Mouse (Mus musculus) embryonic facial prominence, embryonic 12.5 days (tissue): Measurements from ENCODE around the gene Lrrc4b. TPM values are rescaled to one million over a fixed set of nuclear protein-coding genes. Genes with fewer than 3 reads are reported as not detected.

Experiments used
- ATAC-seq: fragments of 200-750 bp; cut with Nextera tagmentation; 2 replicates; pipeline ENCODE4 v1.8.0; 2017; ENCODE audit not compliant: insufficient number of reproducible peaks, insufficient read depth, low FRiP score, low TSS enrichment
- H3K27ac ChIP-seq: fragments of 300-500 bp; sonication (generic); 2 replicates; pipeline ENCODE4 v1.5.1; 2016; ENCODE audit warnings: mild to moderate bottlenecking
- H3K27me3 ChIP-seq: fragments of 300-500 bp; sonication (generic); 2 replicates; pipeline ENCODE4 v1.6.1; 2016; ENCODE audit warnings: mild to moderate bottlenecking, moderate library complexity
- H3K36me3 ChIP-seq: fragments of 300-500 bp; sonication (generic); 2 replicates; pipeline ENCODE4 v1.6.1; 2016; ENCODE audit warnings: mild to moderate bottlenecking
- H3K4me1 ChIP-seq: fragments of 300-500 bp; sonication (generic); 2 replicates; pipeline ENCODE4 v1.6.1; 2016
- H3K4me2 ChIP-seq: fragments of 300-500 bp; sonication (generic); replicated peaks from 2 replicates; pipeline ENCODE4 v1.6.1; 2016; ENCODE audit warnings: mild to moderate bottlenecking, moderate library complexity
- H3K4me3 ChIP-seq: fragments of 300-500 bp; sonication (generic); 2 replicates; pipeline ENCODE4 v1.5.1; 2016; ENCODE audit warnings: mild to moderate bottlenecking
- H3K9ac ChIP-seq: fragments of 300-500 bp; sonication (generic); 2 replicates; pipeline ENCODE4 v1.6.1; 2016; ENCODE audit warnings: mild to moderate bottlenecking, moderate library complexity
- H3K9me3 ChIP-seq: fragments of 300-500 bp; sonication (generic); 2 replicates; pipeline ENCODE4 v1.6.1; 2016; ENCODE audit warnings: mild to moderate bottlenecking, moderate library complexity
- WGBS: fragments of 180-500 bp; shearing (Covaris S2); methylation state at CpG from one replicate; pipeline ENCODE4 v1.1.7; 2016; 5-methylcytosine and 5-hydroxymethylcytosine counted together
- polyA plus RNA-seq: library from polyadenylated mRNA; unstranded; fragments of >200 nt; fragmentation: Nextera tagmentation; extraction: Ambion mirVana; gene quantifications from 2 replicates; pipeline ENCODE4 v1.2.1, GENCODE M21; 2016

Gene Lrrc4b
- polyA plus RNA-seq, 1 experiment from 2014 or later: 2.3 TPM

DNA sequence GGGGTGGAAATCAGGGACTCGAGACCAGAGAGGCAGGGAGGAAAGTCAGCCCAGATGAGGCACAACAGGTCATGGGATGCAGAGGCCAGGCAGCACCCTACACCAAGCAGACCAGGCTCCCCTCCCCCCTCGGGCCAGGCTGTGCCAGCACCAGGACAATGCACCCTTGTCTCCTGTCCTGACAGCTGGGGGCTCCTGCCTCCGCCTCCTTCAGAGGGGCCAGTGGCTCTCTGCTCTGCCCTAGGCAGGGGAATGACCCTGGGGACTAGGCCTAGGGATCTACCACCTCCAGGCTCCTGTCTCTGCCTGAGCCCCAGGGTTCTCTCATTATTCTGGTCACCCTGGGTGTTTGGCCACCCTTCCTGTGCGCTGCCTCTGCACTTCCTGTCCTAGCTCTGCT lies 45.6 kb downstream of the Lrrc4b start:
- H3K36me3 ChIP-seq: 0 out of 2 replicates have a peak, but pooled peaks cover 7% of the 10 kb centered on the region
- 0 out of 2 replicates have a peak overlapping the region, but pooled peaks have one; percentile 7 for H3K4me2 ChIP-seq
- WGBS: 18% methylated on average over 4 of the region's 4 CpGs
- H3K9me3 ChIP-seq: no peaks in the 10 kb centered on the region
- peak; percentile 48; the same call in 1 of the 2 replicates for ATAC-seq
- no peak overlapping the region for H3K9ac ChIP-seq
- peaks cover 12% of the 10 kb centered on the region for H3K4me1 ChIP-seq
- 0 out of 2 replicates have a peak overlapping the region, but pooled peaks have one; percentile 17 for H3K27ac ChIP-seq
- H3K4me3 ChIP-seq: no peak overlapping the region
- peaks cover 57% of the 10 kb centered on the region for H3K27me3 ChIP-seq

DNA sequence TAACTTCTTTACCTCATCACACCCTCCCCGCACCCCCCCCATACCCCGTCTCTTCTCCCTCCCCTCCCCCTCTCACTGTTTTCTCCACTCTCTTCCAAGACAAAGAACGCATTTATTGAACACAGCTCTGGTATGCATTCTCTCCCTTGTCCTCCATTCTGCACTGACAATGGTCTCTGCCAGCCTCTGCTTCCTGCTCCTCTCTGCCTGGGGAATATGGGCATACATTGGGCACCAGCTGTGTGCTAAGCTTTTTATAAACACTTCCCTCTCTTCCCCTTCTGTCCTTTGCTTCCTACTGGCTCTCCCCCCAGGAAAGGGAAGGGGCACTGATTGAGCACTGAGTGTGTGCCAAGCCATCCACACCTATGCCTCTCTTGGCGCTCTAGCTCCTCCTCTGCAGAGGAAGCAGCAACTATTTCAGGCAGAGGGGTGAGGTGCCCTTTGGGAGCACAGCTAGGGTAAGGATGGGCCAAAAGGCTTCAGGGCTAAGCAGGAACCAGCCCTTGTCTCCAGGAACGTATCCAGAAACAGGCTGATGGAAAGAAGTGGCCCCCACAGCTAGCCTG lies 46.3 kb downstream of the Lrrc4b start:
- no peak overlapping the region for H3K27ac ChIP-seq
- no peak for ATAC-seq
- H3K27me3 ChIP-seq: peaks cover 64% of the 10 kb centered on the region
- 0 out of 2 replicates have a peak, but pooled peaks cover 4% of the 10 kb centered on the region for H3K36me3 ChIP-seq
- no peaks in the 10 kb centered on the region for H3K9me3 ChIP-seq
- no peak overlapping the region for H3K4me3 ChIP-seq
- WGBS: 23% methylated on average over 5 of the region's 5 CpGs
- no peak overlapping the region for H3K4me2 ChIP-seq
- peaks cover 12% of the 10 kb centered on the region for H3K4me1 ChIP-seq
- no peak overlapping the region for H3K9ac ChIP-seq

DNA sequence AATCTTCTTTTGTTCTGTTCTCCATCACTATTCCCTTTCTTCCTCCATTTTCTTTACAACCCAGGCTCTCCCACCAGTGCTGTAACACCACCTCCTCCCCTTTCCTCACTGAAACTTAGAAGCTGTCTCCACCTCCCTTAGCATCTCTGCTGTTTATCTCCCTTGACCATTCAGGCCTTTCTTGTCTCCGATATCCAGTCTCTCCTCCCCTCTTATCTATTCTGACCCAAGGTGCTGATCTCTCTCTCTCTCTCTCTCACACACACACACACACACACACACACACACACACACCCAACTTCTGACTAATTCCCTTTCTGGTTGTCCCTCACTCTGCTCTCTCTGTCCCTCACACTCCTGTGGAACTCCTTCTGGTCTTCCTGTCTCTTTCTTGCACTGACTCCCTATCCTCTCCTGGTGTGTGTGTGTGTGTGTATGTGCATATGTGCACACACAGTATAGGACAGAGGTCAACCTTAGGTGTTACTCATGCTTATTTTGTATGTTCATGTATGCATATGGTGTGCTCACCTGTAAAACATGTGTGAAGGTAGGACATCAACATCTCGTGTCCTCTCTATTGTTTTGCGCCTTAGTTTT lies 54.1 kb downstream of the Lrrc4b start:
- no peaks in the 10 kb centered on the region for H3K36me3 ChIP-seq
- H3K9ac ChIP-seq: no peak overlapping the region
- H3K27me3 ChIP-seq: peaks cover 34% of the 10 kb centered on the region
- 75% methylated on average over 3 of the region's 3 CpGs for WGBS
- H3K4me2 ChIP-seq: no peak overlapping the region
- H3K27ac ChIP-seq: no peak overlapping the region
- no peak overlapping the region for H3K4me3 ChIP-seq
- H3K9me3 ChIP-seq: no peaks in the 10 kb centered on the region
- no peak for ATAC-seq
- no peaks in the 10 kb centered on the region for H3K4me1 ChIP-seq

DNA sequence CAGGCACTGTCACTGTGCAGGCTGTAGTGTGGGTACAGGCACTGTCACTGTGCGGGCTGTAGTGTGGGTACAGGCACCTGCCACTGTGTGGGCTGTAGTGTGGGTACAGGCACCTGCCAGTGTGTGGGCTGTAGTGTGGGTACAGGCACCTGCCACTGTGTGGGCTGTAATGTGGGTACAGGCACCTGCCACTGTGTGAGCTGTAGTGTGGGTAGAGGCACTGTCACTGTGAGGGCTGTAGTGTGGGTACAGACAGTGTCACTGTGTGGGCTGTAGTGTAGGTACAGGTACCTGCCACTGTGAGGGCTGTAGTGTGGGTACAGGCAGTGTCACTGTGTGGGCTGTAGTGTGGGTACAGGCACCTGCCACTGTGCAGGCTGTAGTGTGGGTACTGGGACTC lies 55.3 kb downstream of the Lrrc4b start:
- Histone ChIP-seq H3K4me3 (no peak overlapping the region), H3K27ac (no peak overlapping the region), H3K36me3 (peaks cover 9% of the 10 kb centered on the region), H3K4me1 (no peaks in the 10 kb centered on the region), H3K9ac (no peak overlapping the region), H3K9me3 (no peaks in the 10 kb centered on the region), H3K4me2 (no peak overlapping the region), H3K27me3 (peaks cover 24% of the 10 kb centered on the region)
- 88% methylated on average over 1 of the region's 1 CpGs for whole genome bisulfite sequencing
- ATAC-seq: no peak

DNA sequence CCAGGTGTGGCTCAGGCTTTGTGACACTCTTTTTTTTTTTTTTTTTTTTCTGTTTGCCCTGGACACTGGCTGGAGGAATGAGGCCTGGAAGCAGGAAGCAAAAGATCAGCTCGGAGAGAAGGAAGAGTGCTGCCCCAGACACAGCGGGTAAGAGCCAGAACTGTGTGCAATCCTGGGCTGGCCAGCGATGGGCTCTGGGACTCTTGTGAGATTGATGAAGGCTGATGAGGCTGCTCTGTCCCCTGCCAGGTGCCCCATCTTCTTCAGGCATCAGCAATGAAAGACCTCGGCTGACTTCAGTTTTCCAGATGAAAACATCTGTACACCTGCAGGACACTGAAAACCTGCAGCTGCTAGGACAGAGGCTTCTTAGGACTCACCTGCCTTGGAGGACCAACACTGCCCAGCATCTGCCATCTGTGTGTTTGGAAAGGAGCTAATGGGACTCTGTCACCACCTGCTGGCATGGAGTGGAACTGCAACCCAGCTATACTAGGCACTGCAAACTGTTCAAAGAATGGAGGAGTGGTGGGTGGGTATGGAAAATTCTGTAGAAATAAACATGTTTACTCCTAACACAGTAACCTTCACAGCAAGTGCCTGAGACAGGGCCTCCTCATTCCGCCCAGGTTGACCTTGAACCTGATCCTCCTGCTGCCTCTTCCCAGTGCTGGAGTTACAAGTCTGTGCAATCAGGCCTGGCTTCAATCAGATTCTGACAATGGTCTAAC lies 56.2 kb downstream of the Lrrc4b start:
- Histone ChIP-seq H3K4me1 (no peaks in the 10 kb centered on the region), H3K27me3 (peaks cover 16% of the 10 kb centered on the region), H3K27ac (no peak overlapping the region), H3K4me2 (no peak overlapping the region), H3K9ac (no peak overlapping the region), H3K36me3 (peaks cover 14% of the 10 kb centered on the region), H3K9me3 (no peaks in the 10 kb centered on the region), H3K4me3 (no peak overlapping the region)
- 38% methylated on average over 5 of the region's 5 CpGs for WGBS
- peak; percentile 45; the same call in 1 of the 2 replicates for ATAC-seq

DNA sequence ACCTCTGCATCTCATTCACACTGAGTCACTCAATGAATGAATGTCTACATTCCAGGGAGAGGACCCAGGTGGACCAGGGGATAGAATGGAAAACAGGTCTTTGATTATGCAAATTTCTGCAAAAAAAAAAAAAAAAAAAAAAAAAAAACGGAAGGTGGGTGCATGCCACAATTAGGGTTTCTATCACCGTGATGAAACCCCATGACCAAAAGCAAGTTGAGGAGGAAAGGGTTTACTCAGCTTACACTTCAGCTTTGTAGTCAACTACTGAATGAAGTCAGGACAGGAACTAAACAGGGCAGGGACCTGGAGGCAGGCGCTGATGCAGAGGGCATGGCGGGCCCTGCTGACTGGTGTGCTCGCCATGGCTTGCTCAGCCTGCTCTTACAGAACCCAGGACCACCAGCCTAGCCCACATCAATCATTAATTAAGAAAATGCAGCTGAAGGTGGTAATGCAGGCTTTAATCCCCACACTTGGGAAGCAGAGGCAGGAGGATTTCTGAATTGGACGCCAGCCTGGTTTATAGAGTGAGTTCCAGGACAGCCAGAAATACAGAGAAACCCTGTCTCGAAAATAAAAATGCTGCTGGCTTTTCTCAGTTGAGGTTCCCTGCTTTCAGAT lies 56.9 kb downstream of the Lrrc4b start:
- no peaks in the 10 kb centered on the region for H3K9me3 ChIP-seq
- H3K4me1 ChIP-seq: no peaks in the 10 kb centered on the region
- H3K36me3 ChIP-seq: peaks cover 21% of the 10 kb centered on the region
- H3K27me3 ChIP-seq: peaks cover 10% of the 10 kb centered on the region
- 76% methylated on average over 7 of the region's 7 CpGs for WGBS
- H3K4me3 ChIP-seq: no peak overlapping the region
- H3K4me2 ChIP-seq: no peak overlapping the region
- H3K9ac ChIP-seq: no peak overlapping the region
- no peak overlapping the region for H3K27ac ChIP-seq
- ATAC-seq: no peak

DNA sequence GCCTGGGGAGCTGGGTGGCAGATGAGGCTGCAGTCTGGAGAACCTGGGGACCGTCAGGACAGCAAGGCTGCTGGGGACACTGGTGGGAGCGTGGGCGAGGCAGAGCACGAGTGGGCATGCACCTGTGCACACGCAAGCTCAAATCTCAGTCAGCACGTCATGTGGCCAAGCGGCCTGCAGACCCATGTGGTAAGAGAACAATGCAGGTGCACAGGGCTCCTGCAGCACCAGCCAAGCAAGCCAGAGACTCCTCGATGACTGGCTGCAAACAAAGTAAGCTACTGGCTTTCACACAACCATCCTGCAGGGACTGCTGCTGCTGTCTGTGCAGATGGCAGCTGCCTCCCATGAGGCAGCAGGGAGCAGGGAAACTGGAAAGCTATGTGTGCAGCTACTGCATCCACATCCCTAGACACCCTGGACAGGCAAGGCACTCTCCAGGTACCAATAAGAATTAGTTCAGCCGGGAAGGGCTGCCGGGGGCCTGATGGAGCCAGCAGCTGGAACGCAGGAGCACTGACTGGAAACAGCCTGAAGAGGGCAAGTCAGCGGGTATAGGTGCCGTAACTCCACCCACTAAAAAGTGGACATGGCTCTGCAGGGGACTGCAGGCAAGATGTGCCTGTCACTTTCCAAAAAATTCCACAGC lies 58.2 kb downstream of the Lrrc4b start:
- no peak overlapping the region for H3K4me3 ChIP-seq
- H3K9ac ChIP-seq: peak overlapping the region; percentile 10; the same call in 1 of the 2 replicates
- ATAC-seq: no peak
- H3K27me3 ChIP-seq: no peaks in the 10 kb centered on the region
- no peaks in the 10 kb centered on the region for H3K4me1 ChIP-seq
- H3K27ac ChIP-seq: no peak overlapping the region
- H3K9me3 ChIP-seq: no peaks in the 10 kb centered on the region
- H3K36me3 ChIP-seq: peaks cover 35% of the 10 kb centered on the region
- H3K4me2 ChIP-seq: no peak overlapping the region
- WGBS: 65% methylated on average over 13 of the region's 13 CpGs

DNA sequence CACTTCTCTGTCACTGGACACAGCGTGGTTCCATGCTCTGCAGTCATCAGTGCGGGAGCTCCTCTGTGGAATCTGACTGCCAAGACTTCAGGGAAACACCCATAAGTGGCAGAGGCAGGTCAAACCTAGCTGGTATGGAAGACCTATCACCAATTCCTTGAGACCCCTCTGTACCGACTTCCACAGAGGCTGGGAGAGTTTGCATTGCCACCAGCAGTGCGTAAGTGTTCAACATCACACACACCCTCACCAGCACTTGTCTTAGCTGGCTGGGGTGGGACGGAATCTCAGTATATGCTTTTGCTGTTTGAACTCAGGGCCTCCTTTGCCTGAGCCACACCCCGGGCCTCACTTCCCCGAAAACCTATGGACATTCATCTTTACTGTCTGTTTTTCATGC lies 59.1 kb downstream of the Lrrc4b start:
- no peak for ATAC-seq
- H3K36me3 ChIP-seq: peaks cover 44% of the 10 kb centered on the region
- WGBS: 94% methylated on average over 7 of the region's 7 CpGs

DNA sequence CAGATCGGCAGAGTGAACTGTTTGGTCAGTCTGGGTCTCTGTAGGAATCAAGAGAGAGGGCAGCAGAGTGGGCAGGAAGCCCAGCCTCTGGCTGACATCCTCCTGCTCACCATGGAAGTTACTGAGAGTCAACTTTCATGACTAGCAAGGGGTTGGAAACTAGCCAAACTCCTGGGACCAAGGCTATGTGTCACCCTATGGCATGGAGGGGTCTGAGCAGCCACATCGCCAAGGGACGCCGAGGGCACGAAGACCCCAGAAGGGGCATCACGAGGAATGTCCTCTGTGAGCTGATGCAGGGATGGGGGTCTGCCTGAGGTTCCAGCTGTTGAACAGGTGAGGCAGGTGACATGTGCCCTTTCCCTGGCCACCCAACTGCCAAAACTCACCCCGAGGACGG lies 59.7 kb downstream of the Lrrc4b start:
- Histone ChIP-seq H3K36me3 (peaks cover 49% of the 10 kb centered on the region), H3K9me3 (no peaks in the 10 kb centered on the region), H3K4me1 (no peaks in the 10 kb centered on the region), H3K27ac (no peak overlapping the region), H3K4me2 (no peak overlapping the region), H3K4me3 (no peak overlapping the region), H3K9ac (no peak overlapping the region), H3K27me3 (no peaks in the 10 kb centered on the region)
- 91% methylated on average over 8 of the region's 8 CpGs for WGBS
- no peak for ATAC-seq

More for the DNA sequence above, 59.1 kb downstream of the Lrrc4b start:
- no peak overlapping the region for H3K27ac ChIP-seq
- H3K4me1 ChIP-seq: no peaks in the 10 kb centered on the region
- no peak overlapping the region for H3K4me2 ChIP-seq
- no peak overlapping the region for H3K4me3 ChIP-seq
- no peak overlapping the region for H3K9ac ChIP-seq
- no peaks in the 10 kb centered on the region for H3K27me3 ChIP-seq
- H3K9me3 ChIP-seq: no peaks in the 10 kb centered on the region

DNA sequence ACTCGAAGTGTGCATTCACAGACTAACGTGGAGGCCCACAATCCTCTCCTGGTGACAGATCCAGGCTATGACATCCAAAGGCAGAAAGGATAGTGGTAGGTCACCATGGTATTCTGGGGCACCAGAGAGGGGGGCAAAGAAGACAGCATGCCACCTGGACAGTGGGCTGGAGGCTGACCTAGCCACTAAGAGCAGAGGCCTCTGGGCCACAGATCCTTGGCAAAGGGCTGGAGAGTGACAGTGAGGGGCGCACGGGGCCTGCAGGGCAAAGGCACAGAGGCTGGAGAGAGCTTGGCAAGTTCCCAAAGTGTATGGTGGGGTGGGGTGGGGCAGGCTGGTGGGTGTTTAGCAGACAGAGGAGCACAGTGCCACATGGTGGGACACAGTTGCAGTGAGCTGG lies 61.5 kb downstream of the Lrrc4b start:
- no peak overlapping the region for H3K9ac ChIP-seq
- peaks cover 3% of the 10 kb centered on the region for H3K4me1 ChIP-seq
- H3K4me3 ChIP-seq: no peak overlapping the region
- H3K36me3 ChIP-seq: peaks cover 55% of the 10 kb centered on the region
- 99% methylated on average over 4 of the region's 4 CpGs for WGBS
- H3K27ac ChIP-seq: no peak overlapping the region
- no peaks in the 10 kb centered on the region for H3K27me3 ChIP-seq
- no peaks in the 10 kb centered on the region for H3K9me3 ChIP-seq
- no peak overlapping the region for H3K4me2 ChIP-seq
- no peak for ATAC-seq

DNA sequence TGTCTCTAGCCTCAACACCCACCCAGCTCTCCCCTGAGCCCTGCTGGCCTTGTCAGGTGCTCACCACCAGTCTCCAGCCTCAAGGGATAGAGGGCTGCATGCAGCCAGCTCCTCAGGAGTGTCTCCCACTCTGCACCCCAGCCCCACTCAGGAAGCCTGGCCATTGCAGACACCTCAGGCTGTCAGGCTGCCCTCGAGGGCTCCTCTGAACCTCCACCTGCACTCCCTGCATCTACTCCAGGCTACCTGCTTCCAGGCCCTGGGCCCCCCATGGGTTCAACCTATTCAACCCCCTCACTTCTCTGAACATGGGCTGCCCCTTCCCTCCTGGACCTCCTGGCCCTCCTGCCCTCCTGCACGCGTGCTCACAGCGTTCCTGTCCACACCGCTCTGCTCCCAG lies 62.6 kb downstream of the Lrrc4b start:
- Histone ChIP-seq H3K27ac (no peak overlapping the region), H3K4me3 (no peak overlapping the region), H3K9me3 (no peaks in the 10 kb centered on the region), H3K36me3 (peaks cover 55% of the 10 kb centered on the region), H3K4me2 (no peak overlapping the region), H3K9ac (no peak overlapping the region), H3K27me3 (no peaks in the 10 kb centered on the region), H3K4me1 (peaks cover 8% of the 10 kb centered on the region)
- 94% methylated on average over 5 of the region's 5 CpGs for WGBS
- ATAC-seq: no peak
